Mouse (Mus musculus) ovary, postnatal 10 days (tissue): Measurements from ENCODE around the gene Cavin4.
"Not testable (repeated sequence)": the region's sequence is repeated elsewhere in the genome, so short reads cannot be mapped to it uniquely, and the experiment has no call there.

ENCODE experiments used
- DNase-seq: peaks from one replicate; pipeline ENCODE4 v3.0.0; 2022; ENCODE audit warnings: low spot score

Cavin4 gene

DNA sequence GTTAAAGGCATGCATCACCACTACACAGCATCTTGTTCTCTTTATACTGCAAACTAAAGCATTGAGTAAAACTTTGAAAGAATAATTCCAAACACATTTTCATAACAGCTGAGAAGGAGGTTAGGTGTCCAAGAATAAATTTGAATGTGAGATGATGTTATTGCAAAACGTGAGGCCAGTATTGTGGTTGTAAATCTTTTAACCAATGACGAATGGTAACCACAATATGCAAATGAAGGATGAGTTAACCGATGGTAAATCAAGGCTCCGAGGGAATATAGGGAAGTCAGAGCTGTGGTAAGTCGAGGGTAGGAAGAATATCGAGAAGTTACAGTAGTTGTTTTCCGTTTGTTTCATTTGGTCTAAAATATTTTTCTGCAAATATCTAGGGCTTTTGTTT, 11.1 kb downstream of the Cavin4 start:
- no peak for DNase-seq

DNA sequence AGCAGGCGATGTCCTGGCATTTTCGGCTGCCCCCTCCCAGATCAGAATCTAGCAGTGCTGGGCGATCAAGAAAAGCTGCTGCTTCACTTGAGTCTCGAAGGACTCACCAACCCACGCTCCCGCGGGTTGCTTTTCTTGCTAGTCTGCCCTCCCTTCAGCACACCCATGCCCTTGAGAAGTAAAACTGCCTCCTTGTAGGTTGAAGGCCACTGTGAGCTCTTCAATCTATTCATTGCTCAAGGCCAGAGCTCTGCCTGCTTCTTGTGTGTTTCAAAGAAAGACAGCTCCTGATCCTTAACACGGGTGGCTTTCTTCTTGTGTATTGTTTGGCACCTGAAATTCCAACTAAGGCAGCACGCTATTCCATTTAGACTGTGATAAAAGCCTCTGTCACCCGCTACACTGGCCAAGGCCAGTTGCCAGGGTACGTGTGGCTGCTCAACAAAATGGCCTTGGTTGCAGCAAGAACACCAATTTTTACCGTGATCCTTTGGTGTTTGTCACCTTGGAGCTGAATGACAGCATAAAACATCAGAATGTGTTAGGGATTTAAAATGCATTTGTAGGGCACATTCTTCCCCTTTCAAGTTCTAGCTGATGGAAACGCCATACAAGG, 13.4 kb downstream of the Cavin4 start:
- no peak for DNase-seq

DNA sequence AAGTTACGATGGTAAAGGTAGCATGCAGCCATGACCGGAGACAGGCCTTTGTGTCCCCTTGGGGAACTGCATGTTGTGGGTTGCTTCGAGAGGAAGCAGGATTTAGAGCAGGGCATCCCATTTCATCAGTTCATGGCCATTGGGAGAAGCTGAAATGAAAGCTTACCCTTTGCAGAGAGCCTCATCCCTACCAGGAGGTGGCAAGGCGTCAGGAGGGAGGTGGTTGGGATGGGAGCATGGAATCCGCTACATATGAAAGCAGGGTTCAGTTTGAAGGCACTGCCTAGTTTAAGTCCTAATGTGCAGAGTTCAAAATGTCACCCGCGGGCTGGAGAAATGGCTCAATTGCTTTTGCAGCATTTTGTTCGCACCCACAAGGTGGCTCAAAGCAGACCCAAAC, 14.0 kb downstream of the Cavin4 start:
- no peak for DNase-seq

DNA sequence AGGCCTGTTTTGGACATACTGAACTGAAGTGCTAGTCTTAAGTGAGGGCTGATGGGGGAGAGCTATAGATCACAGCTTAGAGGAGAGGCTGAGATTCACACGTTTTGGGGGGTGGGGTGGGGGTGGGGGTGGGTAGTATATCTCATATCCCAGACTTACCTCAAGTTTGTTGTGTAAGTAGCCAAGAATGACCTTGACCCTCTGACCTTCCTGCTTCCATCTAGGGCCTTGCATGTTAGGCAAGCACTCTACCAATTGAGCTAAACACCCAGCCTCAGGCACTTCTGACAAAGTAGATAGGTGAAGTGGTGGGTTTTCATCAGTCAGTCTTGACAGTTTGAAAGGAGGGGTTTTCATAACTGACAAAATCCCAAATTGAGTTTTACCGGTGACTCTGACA, 14.5 kb downstream of the Cavin4 start:
- DNase-seq, result no peak

DNA sequence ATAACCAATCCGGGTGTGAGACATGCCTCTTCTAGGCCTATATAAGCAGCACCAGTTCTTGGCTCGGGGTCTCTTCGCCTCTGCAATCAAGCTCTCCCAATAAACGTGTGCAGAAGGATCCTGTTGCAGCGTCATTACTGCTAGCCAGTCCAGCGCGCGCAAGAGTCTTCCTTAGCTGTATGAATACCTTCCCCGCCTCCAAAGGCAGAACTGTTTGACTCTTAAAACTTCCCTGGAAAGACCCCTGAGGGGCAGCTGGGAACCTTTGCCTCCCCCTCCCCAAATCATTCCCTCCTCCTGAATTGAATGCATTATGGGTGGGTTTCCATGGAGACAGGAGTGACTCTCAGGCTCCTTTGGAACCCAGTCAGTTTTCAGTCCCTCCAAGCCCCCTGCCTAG, 15.5 kb downstream of the Cavin4 start:
- DNase-seq, result no peak

DNA sequence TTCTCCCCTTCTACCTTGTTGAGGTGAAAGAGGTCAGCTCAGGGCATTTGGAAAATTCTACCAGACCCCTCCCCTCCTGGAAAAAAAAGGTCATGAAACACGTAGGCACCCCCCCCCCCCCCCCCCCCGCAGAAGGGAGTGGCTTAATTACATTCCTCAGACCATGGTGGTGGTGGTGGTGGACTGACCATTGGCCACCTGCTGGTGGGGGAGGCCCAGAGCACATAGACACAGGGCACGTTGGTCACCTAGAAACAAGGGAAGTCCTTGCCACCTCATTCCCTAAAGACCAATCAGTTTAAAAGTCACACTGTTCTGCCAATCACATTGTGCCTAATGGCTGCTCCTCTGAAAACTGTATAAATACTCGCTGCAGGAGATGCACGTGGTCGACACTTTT, 16.4 kb downstream of the Cavin4 start:
- DNase-seq, result not testable (repeated sequence)

DNA sequence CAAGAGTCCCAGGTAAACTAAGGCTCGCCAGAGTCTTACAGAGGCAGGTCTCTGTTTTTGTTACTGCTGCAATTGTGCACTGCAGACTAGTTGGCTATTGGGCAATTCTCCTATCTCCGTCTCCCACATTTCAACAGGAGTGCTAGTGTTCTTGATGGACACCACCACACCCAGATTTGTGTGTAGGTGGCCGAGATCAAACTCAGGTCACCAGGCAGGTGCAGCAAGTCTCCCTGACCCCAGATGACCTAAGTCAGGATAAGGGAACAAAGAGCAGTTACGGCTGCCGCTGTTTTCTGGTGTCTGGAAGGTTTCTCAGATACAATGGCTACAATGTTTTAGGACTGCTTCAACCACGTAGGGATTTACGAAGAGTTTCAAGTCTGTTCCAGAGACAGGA, 16.9 kb downstream of the Cavin4 start:
- no peak for DNase-seq

DNA sequence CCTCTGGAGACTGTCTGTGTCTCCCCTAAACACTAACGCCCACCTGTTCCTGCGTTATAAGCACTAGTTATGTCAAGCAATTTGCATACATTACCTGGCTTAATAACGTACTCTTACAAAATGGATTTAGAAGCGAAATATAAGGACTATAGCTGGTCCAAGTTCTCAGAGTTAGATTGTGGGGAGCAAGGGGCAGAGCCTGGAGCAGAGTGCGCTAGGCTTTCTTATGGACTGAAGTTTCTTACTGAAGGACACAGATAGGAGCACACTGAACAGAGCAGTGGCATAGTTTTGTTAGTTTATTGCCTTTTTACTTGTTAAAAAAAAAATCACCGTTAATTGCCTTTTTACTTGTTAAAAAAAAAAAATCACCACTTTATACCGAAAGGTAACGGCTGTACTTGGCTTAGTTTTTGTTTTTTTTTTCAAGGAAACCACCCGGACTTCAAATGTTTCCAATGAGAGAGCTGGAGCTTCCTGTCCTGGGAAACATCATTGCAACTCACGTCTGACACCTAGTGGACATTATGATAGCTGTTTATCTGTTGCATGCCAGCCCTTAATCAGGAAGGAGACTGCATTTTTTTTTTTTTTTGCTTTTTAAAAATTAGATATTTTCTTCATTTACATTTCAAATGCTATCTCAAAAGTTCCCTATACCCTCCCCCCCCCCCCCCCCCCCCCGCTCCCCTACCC, 17.5 kb downstream of the Cavin4 start:
- no peak for DNase-seq

DNA sequence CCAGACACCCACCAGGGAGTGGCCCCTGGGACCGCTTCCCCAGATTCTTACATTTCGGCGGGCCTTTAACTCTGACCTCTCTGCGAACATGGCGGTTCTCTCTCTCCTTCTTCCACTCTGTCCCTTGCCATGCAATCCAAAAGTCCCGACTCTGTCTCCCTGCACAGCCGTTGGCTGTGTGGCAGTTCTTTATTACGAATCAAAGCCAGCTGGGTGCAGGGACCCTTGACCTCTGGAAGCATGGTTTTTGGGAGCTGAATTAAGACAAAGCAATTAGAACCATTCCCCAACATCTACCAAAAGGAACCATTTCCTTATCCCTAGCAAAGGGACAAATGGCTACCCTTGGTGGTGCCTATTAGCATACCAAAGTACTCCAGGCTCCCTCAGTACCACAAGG, 19.8 kb downstream of the Cavin4 start:
- DNase-seq, result no peak

DNA sequence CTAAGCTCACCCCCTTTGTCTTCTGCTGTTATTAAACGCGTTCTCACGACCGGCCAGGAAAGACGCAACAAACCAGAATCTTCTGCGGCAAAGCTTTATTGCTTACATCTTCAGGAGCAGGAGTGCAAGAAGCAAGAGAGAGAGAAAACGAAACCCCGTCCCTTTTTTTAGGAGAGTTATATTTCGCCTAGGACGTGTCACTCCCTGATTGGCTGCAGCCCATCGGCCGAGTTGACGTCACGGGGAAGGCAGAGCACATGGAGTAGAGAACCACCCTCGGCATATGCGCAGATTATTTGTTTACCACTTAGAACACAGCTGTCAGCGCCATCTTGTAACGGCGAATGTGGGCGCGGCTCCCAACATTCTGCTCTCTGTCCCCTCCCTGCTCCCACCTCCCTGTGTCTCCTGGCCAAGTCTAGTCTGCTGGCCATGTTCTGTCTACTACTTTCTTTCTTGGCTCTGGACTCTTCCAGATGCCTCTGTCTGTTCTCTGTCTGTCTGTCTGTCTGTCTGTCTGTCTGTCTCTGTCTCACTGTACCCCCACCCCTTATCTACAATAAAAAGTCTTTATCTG, 20.4 kb downstream of the Cavin4 start:
- not testable (repeated sequence) for DNase-seq

DNA sequence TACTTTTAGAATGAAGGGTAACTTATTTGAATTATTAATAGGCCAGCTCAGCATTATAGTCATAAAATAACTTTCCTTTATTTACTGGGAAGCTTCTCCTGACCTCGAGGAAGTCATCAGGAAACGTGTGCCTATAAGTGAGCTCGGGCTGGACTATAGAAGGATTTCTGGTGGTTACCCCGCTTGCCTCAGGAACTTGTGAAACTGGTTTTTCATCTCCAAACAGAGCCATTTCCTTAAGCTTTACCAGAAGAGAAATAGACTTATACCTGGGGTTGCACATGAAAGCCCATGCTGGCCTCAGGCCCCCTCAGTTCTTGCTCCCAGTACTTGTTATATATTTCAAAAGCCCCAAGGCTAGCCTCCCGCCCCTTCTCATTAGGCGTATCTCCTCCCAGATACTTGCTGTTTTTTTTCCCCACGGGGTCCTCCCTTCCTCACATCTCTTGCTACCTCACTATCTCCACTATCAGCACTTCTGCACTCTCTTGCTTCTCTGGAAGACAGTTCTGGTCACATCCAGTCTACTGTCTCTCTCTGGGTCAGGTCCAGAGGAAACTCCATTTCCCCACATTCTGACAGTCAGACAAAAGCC, 21.4 kb downstream of the Cavin4 start:
- DNase-seq, result no peak

DNA sequence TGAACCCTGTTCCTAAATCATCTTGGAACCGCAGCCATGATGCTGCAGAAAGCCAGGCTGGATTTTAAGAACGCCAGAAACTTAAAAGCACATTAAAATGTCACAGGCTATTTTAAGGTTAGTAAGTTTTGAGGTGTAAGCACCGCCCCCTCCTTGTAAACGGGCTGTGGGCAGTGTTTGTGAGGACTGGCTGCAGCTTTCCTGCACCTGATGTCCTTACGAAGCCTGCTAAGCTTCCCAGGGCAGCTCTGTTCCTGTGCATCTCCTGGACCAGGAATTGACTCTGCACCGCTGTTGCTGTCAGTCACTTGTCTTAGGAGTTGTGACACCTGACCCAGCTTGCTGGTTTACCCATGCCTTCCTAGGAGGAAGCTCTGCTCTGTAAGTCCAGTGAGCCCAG, 24.8 kb downstream of the Cavin4 start:
- DNase-seq, result no peak

DNA sequence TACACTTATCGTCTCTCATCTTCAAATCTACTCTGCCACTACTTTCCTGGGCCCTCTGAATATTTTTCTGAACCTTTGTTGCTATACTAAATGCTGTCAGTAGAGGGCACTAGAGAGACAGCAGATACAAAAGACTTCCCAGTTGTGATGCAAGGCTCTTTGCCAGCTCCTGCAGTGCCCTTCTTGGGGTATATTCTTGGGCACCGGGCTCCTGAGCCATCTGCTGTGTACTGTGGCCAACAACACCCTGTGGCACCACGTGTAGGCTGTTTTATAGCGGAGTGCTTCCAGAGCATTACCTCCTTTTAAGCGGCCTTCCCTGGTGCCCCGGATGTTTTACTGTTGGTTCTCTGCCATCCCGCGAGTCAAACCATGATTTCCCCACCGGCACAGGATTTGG, 27.3 kb downstream of the Cavin4 start:
- no peak for DNase-seq

DNA sequence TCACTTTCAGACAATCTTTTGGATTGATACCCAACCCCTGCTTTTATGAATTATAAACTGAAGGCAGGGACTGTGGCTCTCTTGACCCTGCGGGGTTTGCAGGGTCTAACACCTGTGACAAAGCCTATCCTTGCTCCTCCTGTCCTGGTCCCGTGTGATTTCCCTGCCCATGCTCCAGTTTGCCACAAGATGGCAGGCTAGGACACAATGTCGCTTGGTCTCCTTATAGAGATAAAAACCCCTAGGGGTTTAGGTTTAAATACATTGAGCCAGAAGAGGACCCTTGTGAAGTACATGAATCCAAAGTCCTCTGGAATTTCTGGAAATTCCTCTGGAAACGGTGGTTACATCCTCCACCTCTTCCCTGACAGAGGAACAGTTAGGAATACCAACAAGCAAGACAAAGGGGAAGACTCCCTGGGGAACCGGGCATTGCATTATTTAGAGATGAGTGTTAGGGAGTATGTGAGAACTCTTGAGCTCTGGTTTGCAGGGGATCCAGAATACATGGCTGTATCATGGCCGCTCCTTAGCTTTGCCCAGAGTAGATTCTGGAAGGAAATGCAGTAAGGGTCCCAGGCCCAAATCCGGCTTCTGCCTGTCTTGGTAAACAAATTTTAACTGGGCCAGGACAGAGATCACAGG, 28.6 kb downstream of the Cavin4 start:
- no peak for DNase-seq

DNA sequence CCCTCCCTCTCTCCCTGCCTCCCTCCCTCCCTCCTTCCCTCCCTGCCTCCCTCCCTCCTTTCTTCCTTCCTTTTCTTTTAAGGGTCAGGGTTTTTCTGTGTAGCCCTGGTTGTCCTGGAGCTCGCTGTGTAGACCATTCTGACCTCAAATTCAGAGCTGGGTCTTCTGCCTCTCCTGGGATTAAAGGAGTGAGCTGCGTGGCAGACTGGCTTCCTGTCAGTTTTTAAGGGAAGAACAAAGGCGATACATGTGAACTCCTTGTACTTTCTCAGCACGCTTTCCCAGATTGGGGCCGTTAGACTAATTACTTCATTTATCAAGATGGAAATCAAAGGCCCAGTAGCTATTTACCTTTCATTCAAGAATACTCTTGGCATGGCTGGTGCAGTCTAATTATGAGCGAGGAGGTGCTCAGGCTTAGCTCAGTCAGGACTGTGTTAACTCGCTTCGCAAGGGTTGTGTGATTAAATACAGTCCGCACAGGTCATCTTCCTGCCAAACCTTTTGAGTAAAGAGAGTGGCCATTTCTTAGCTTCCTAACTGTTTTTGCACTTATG, 29.5 kb downstream of the Cavin4 start:
- DNase-seq, result no peak

DNA sequence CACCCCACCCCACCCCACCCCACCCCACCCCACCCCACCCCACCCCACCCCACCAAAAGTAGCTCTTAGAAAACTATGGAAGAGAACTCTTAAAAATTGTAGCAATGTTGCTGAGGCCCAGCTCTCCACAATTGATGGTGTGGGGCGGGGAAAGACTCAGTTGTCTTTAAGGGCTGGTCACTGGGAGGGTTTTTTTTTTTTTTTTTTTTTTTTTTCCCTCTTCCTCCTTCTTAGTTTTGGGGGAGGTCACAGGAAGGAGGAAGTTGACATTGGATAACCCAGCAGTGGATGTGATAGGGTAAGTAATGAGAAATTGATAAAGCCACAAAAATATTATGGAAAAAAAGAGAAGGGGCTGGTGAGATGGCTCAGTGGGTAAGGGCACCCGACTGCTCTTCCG, 33.4 kb downstream of the Cavin4 start:
- no peak for DNase-seq

DNA sequence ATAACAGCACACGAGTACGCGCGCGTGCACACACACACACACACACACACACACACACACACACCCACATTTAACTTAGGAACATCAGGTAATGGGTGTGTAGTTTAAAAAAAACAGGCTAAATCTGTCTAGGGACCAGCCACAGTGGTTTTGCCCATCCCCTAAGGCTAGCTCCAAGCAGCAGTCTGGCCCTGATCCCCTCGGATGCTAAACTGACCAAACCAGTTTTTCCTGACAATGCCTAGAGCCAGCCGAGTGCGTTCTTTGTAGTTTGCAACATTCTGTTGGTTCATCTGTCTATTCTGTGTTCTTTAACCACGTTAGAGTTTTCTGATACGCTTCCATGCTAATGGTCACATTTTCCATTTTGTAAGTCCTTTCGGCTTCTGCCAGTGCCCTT, 34.0 kb downstream of the Cavin4 start:
- DNase-seq, result no peak

DNA sequence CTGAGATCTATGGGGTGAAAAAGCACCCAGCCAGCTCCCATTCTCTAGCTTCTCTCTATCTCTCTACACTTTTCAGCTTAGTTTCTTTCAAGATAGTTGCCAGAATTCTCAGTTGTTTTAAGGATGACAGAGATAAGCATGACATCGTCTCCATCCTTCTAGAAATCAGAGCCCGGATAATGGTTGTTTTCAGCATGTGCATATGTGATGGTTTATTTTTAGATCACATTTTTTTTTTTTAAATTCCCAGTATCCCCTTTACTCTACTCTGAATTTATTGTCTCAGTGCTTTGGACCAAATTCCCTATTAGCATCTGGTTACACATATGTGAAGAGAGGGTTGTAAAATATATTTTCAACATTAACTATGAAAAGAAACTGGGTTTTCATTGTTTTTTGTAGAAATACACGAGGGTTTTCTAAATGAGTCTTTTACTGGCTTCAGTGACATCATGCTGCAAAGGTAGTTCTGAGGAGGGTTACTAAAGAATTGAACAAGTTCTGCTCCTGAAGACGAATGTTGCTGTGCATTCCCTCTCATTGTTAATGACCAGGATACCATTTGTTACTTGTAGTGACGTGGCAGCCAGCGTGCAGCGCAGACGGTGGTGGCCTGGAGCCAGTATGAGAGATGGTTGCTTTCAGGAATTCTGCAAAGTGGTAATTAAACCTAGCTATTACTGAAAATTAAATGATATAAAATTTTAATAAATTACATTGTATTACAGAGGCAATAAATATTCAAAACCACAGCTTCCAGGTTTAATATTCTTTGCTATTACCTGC, 52.7 kb downstream of the Cavin4 start:
- no peak for DNase-seq

DNA sequence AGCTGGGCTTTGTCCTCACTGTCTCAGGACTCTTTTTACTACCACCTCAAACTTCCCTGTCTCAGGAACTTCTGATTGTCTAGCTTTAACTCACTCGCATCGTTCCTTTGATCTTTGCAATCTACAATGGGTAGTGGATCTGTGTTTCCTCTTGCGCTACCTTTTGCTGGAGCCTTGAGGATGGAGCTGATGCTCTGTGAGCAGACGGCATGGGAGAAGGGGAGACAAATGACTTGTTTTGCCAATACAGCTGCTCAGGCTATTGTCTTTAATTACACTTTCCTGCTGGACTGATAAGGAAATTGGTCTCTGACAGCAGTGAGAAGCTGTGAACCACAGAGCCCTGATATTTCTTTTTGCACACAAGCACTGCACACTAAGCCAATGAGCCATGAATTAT, 53.5 kb downstream of the Cavin4 start:
- DNase-seq, result no peak
